Mouse (Mus musculus) embryonic fibroblast, embryonic 13.5 days (primary cell): ENCODE data around the gene Pstpip1.

ENCODE experiments used
- CTCF ChIP-seq: IDR thresholded peaks from 2 replicates; pipeline ENCODE4 v1.5.1; 2011; ENCODE audit warnings: mild to moderate bottlenecking, control low read depth, low read length, moderate library complexity, borderline replicate concordance; ENCODE audit not compliant: insufficient read depth
- POLR2A ChIP-seq: IDR thresholded peaks from 2 replicates; pipeline ENCODE4 v1.6.1; 2011; ENCODE audit warnings: low read depth, mild to moderate bottlenecking, control low read depth, low read length, moderate library complexity

GRCm38 (mm10) chr9:56159456-56159855 lies 69.7 kb downstream of the Pstpip1 start:
- TF ChIP-seq POLR2A (no peak), CTCF (no peak)
